In genomic region chr10:8135272-8135671, GRCm38 (mm10) we compare ENCODE assay signal across 17 mouse cellular contexts.
A peak's percentile ranks its signal among the peaks of the same experiment; 100 is the strongest.
DNase-seq lines count a peak whose midpoint lies in the region; ATAC-seq and TF ChIP-seq lines count a peak whose summit lies in the region.
"Had no signal": no experiment of that assay in that cellular context is flagged by ENCODE, and none has a peak within 500 bp of the region (broad histone marks: within the 10 kb centered on the region; RNA-seq: fewer than 3 reads in every experiment).

No protein-coding gene starts in this region.

- 66% methylated on average over 7 of the region's 7 CpGs for WGBS in hindbrain, embryonic 10.5 days
- WGBS in hindbrain, postnatal 0 days = 76% methylated on average over 7 of the region's 7 CpGs
- 68% methylated on average over 6 of the region's 7 CpGs for WGBS in heart, postnatal 0 days

- TF ChIP-seq EP300 in heart, postnatal 0 days (IDR thresholded peaks at IDR 0.05; ENCODE audit: low read depth) = no peak

- DNase-seq in hindbrain, embryonic 10.5 days (ENCODE audit: low spot score) = no peak
- no peak for DNase-seq in hindbrain, postnatal 0 days (ENCODE audit: low spot score)
- DNase-seq in heart, postnatal 0 days (ENCODE audit: low spot score) = peak; percentile 10
- peak; percentile 84 for DNase-seq in lung, postnatal 10 days
- DNase-seq in thymus, postnatal 25 days = no peak
- DNase-seq in cerebellum, adult 9-11 months = no peak
- DNase-seq: cerebellum, adult 8-10 months; layer of hippocampus, adult 9-11 months; right cerebral cortex, postnatal 25 days had no signal

- no peak for TF ChIP-seq CTCF in hindbrain, postnatal 0 days (IDR thresholded peaks at IDR 0.05; ENCODE audit: low read depth)
- TF ChIP-seq CTCF in heart, postnatal 0 days (IDR thresholded peaks at IDR 0.05; ENCODE audit: low read depth) = no peak

- H3K9me3 ChIP-seq in hindbrain, embryonic 10.5 days = no peaks in the 10 kb centered on the region
- H3K9me3 ChIP-seq in hindbrain, postnatal 0 days (ENCODE audit: low read length) = no peaks in the 10 kb centered on the region
- H3K9me3 ChIP-seq in heart, postnatal 0 days (replicated peaks; ENCODE audit: control insufficient read depth, low read length) = no peaks in the 10 kb centered on the region
- H3K9me3 ChIP-seq: embryonic facial prominence, embryonic 13.5 days; G1E; heart, embryonic 15.5 days; kidney, embryonic 15.5 days; neural tube, embryonic 13.5 days had no signal

- no peak overlapping the region for H3K4me3 ChIP-seq in hindbrain, embryonic 10.5 days
- H3K4me3 ChIP-seq in hindbrain, postnatal 0 days (ENCODE audit: low read length) = no peak overlapping the region
- no peak overlapping the region for H3K4me3 ChIP-seq in heart, postnatal 0 days (ENCODE audit: low read depth, low read length)
- H3K4me3 ChIP-seq: embryonic facial prominence, embryonic 13.5 days; heart, embryonic 15.5 days; kidney, embryonic 15.5 days; neural tube, embryonic 13.5 days had no signal

- H3K4me2 ChIP-seq in hindbrain, postnatal 0 days (ENCODE audit: low read depth, low read length) = no peak overlapping the region
- no peak overlapping the region for H3K4me2 ChIP-seq in heart, postnatal 0 days (ENCODE audit: low read depth, low read length)
- H3K4me2 ChIP-seq: embryonic facial prominence, embryonic 13.5 days; heart, embryonic 15.5 days; kidney, embryonic 15.5 days; neural tube, embryonic 13.5 days had no signal

- peaks cover 37% of the 10 kb centered on the region for H3K4me1 ChIP-seq in hindbrain, embryonic 10.5 days (replicated peaks)
- H3K4me1 ChIP-seq in hindbrain, postnatal 0 days (ENCODE audit: insufficient read depth, low read length) = no peaks in the 10 kb centered on the region
- no peaks in the 10 kb centered on the region; the same call in 1 of the 2 replicates for H3K4me1 ChIP-seq in heart, postnatal 0 days (ENCODE audit: control insufficient read depth, insufficient read depth)

- 0 out of 2 replicates have a peak overlapping the region, but pooled peaks have one; percentile 50 for H3K27ac ChIP-seq in hindbrain, embryonic 10.5 days
- H3K27ac ChIP-seq in hindbrain, postnatal 0 days = no peak overlapping the region
- H3K27ac ChIP-seq in heart, postnatal 0 days (ENCODE audit: low read depth) = no peak overlapping the region
- H3K27ac ChIP-seq: embryonic facial prominence, embryonic 13.5 days; heart, embryonic 15.5 days; kidney, embryonic 15.5 days; liver, embryonic 14.5 days; neural tube, embryonic 13.5 days; stomach, postnatal 0 days had no signal

- no peak for ATAC-seq in hindbrain, postnatal 0 days
- peak; percentile 31 for ATAC-seq in granulocyte monocyte progenitor cell, adult 5-6 weeks (replicated peaks; ENCODE audit: poor library complexity, severe bottlenecking)
- 0 out of 2 replicates have a peak, but pooled peaks have one; percentile 33 for ATAC-seq in heart, postnatal 0 days (ENCODE audit: insufficient read depth, low read depth)

- no peak overlapping the region for H3K9ac ChIP-seq in hindbrain, postnatal 0 days (replicated peaks; ENCODE audit: low read length)
- H3K9ac ChIP-seq in heart, postnatal 0 days (replicated peaks; ENCODE audit: low read depth, low read length) = no peak overlapping the region
- H3K9ac ChIP-seq: embryonic facial prominence, embryonic 13.5 days; heart, embryonic 15.5 days; kidney, embryonic 15.5 days; liver, embryonic 14.5 days; neural tube, embryonic 13.5 days had no signal

- peaks cover 25% of the 10 kb centered on the region for H3K27me3 ChIP-seq in hindbrain, embryonic 10.5 days (ENCODE audit: insufficient read depth, poor library complexity, severe bottlenecking)
- H3K27me3 ChIP-seq in hindbrain, postnatal 0 days (ENCODE audit: insufficient read depth, low read length) = no peaks in the 10 kb centered on the region
- no peaks in the 10 kb centered on the region for H3K27me3 ChIP-seq in heart, postnatal 0 days (ENCODE audit: control insufficient read depth, insufficient read depth, low read length)
- H3K27me3 ChIP-seq: embryonic facial prominence, embryonic 13.5 days; heart, embryonic 15.5 days; kidney, embryonic 15.5 days; neural tube, embryonic 13.5 days had no signal

- no peaks in the 10 kb centered on the region for H3K36me3 ChIP-seq in hindbrain, embryonic 10.5 days
- H3K36me3 ChIP-seq in hindbrain, postnatal 0 days (ENCODE audit: insufficient read depth, low read length) = no peaks in the 10 kb centered on the region
- no peaks in the 10 kb centered on the region for H3K36me3 ChIP-seq in heart, postnatal 0 days (replicated peaks; ENCODE audit: control insufficient read depth, insufficient read depth, low read length)
- H3K36me3 ChIP-seq: embryonic facial prominence, embryonic 13.5 days; G1E; heart, embryonic 15.5 days; kidney, embryonic 15.5 days; neural tube, embryonic 13.5 days had no signal

Comparison
In these comparisons a context has a peak if more than half of its experiments do, and no peak if none do; other contexts are left out.
1. DNase-seq: peak in heart, postnatal 0 days (single experiment) and lung, postnatal 10 days (single experiment); none in hindbrain, embryonic 10.5 days (single experiment), hindbrain, postnatal 0 days (single experiment), thymus, postnatal 25 days (single experiment) and cerebellum, adult 9-11 months (single experiment).